In genomic region chr9:15505288-15505687, GRCm38 (mm10) we compare ENCODE assay signal across 28 mouse cellular contexts. TPM values are rescaled to one million over a fixed set of nuclear protein-coding genes. Genes with fewer than 3 reads are reported as not detected.
DNase-seq lines count a peak whose midpoint lies in the region; ATAC-seq lines count a peak whose summit lies in the region.
"Had no signal": no experiment of that assay in that cellular context is flagged by ENCODE, and none has a peak within 500 bp of the region (broad histone marks: within the 10 kb centered on the region; RNA-seq: fewer than 3 reads in every experiment).

No protein-coding gene starts in this region.

- H3K9ac ChIP-seq in liver, embryonic 11.5 days (ENCODE audit: low read depth, low read length) = no peak overlapping the region
- no peak overlapping the region for H3K9ac ChIP-seq in intestine, embryonic 16.5 days (ENCODE audit: low read depth, low read length)
- H3K9ac ChIP-seq in stomach, embryonic 16.5 days (ENCODE audit: low read length) = no peak overlapping the region
- H3K9ac ChIP-seq: forebrain, embryonic 13.5 days; heart, embryonic 12.5 days; hindbrain, embryonic 15.5 days; limb, embryonic 12.5 days; liver, embryonic 12.5 days had no signal

- DNase-seq in heart, embryonic 10.5 days (ENCODE audit: low spot score) = no peak
- no peak for DNase-seq in heart, postnatal 36 days
- DNase-seq in liver, embryonic 11.5 days (ENCODE audit: low spot score) = no peak
- no peak for DNase-seq in liver
- DNase-seq in limb, embryonic 10.5 days (ENCODE audit: low spot score) = no peak
- DNase-seq: adrenal gland, postnatal 10 days; cerebellum, adult 11 months; cerebellum, adult 9-10 months; cerebellum, postnatal 36 days; gastrocnemius, postnatal 36 days; heart, adult 18-20 months; layer of hippocampus, adult 9-11 months; lung, adult 2 months; lung, postnatal 36 days; midbrain, embryonic 14.5 days; thymus, adult 2 months; thymus, postnatal 36 days had no signal

- ATAC-seq in liver, embryonic 11.5 days (replicated peaks; ENCODE audit: low FRiP score) = peak; percentile 41; the same call in 1 of the 2 replicates
- ATAC-seq in intestine, embryonic 16.5 days = peak; percentile 43
- ATAC-seq in stomach, embryonic 16.5 days (ENCODE audit: insufficient read depth, low FRiP score) = peak; percentile 63
- ATAC-seq: forebrain, embryonic 13.5 days; inflammation-experienced regulatory T-cells, adult 6 months; liver, embryonic 12.5 days; Patski had no signal

- intact Hi-C loops in heart, postnatal 36 days (cut with DNase I) = no loop called here

- 29% methylated on average over 1 of the region's 1 CpGs for WGBS in heart, embryonic 10.5 days
- 52% methylated on average over 1 of the region's 1 CpGs for WGBS in liver, embryonic 11.5 days
- 15% methylated on average over 1 of the region's 1 CpGs for whole genome bisulfite sequencing in intestine, embryonic 16.5 days
- 16% methylated on average over 1 of the region's 1 CpGs for WGBS in stomach, embryonic 16.5 days
- 63% methylated on average over 1 of the region's 1 CpGs for WGBS in limb, embryonic 10.5 days

- H3K4me3 ChIP-seq in heart, embryonic 10.5 days = no peak overlapping the region
- H3K4me3 ChIP-seq in liver, embryonic 11.5 days (ENCODE audit: low read depth, low read length) = no peak overlapping the region
- no peak overlapping the region for H3K4me3 ChIP-seq in intestine, embryonic 16.5 days (ENCODE audit: low read length)
- no peak overlapping the region for H3K4me3 ChIP-seq in stomach, embryonic 16.5 days (replicated peaks; ENCODE audit: low read length)
- H3K4me3 ChIP-seq in limb, embryonic 10.5 days = no peak overlapping the region
- H3K4me3 ChIP-seq: forebrain, embryonic 13.5 days; heart, embryonic 12.5 days; hindbrain, embryonic 15.5 days; limb, embryonic 12.5 days; liver, embryonic 12.5 days; megakaryocyte, embryonic 14.5 days had no signal

- H3K9me3 ChIP-seq in heart, embryonic 10.5 days = no peaks in the 10 kb centered on the region
- H3K9me3 ChIP-seq in liver, embryonic 11.5 days (ENCODE audit: control insufficient read depth, low read length) = no peaks in the 10 kb centered on the region
- H3K9me3 ChIP-seq in intestine, embryonic 16.5 days (ENCODE audit: control insufficient read depth, low read length) = no peaks in the 10 kb centered on the region
- H3K9me3 ChIP-seq in stomach, embryonic 16.5 days (replicated peaks; ENCODE audit: control insufficient read depth, low read length) = no peaks in the 10 kb centered on the region
- H3K9me3 ChIP-seq in limb, embryonic 10.5 days (replicated peaks) = no peaks in the 10 kb centered on the region
- H3K9me3 ChIP-seq: forebrain, embryonic 13.5 days; heart, embryonic 12.5 days; hindbrain, embryonic 15.5 days; limb, embryonic 12.5 days; liver, embryonic 12.5 days; megakaryocyte, embryonic 14.5 days had no signal

- H3K36me3 ChIP-seq in heart, embryonic 10.5 days = no peaks in the 10 kb centered on the region
- no peaks in the 10 kb centered on the region for H3K36me3 ChIP-seq in liver, embryonic 11.5 days (ENCODE audit: control insufficient read depth, insufficient read depth, low read length)
- H3K36me3 ChIP-seq in intestine, embryonic 16.5 days (ENCODE audit: control insufficient read depth, insufficient read depth, low read length) = no peaks in the 10 kb centered on the region
- no peaks in the 10 kb centered on the region for H3K36me3 ChIP-seq in stomach, embryonic 16.5 days (ENCODE audit: control insufficient read depth, insufficient read depth, low read length)
- H3K36me3 ChIP-seq in limb, embryonic 10.5 days = peaks cover 6% of the 10 kb centered on the region
- H3K36me3 ChIP-seq: heart, embryonic 12.5 days; hindbrain, embryonic 15.5 days had no signal

- H3K27ac ChIP-seq in heart, embryonic 10.5 days = 0 out of 2 replicates have a peak overlapping the region, but pooled peaks have one; percentile 42
- no peak overlapping the region for H3K27ac ChIP-seq in liver, embryonic 11.5 days (ENCODE audit: low read depth, low read length)
- peak overlapping the region; percentile 67 for H3K27ac ChIP-seq in intestine, embryonic 16.5 days (ENCODE audit: low read length)
- peak overlapping the region; percentile 8; the same call in 1 of the 2 replicates for H3K27ac ChIP-seq in stomach, embryonic 16.5 days (ENCODE audit: low read length)
- no peak overlapping the region for H3K27ac ChIP-seq in limb, embryonic 10.5 days
- H3K27ac ChIP-seq: forebrain, embryonic 13.5 days; hindbrain, embryonic 15.5 days; limb, embryonic 12.5 days; liver, embryonic 12.5 days had no signal

- no peak overlapping the region for H3K4me2 ChIP-seq in liver, embryonic 11.5 days
- H3K4me2 ChIP-seq in intestine, embryonic 16.5 days (ENCODE audit: low read depth, low read length) = no peak overlapping the region
- no peak overlapping the region for H3K4me2 ChIP-seq in stomach, embryonic 16.5 days (ENCODE audit: low read depth, low read length)
- H3K4me2 ChIP-seq: forebrain, embryonic 13.5 days; heart, embryonic 12.5 days; hindbrain, embryonic 15.5 days; limb, embryonic 12.5 days; liver, embryonic 12.5 days had no signal

- peaks cover 72% of the 10 kb centered on the region for H3K4me1 ChIP-seq in heart, embryonic 10.5 days
- H3K4me1 ChIP-seq in liver, embryonic 11.5 days (replicated peaks; ENCODE audit: control insufficient read depth, insufficient read depth, low read length) = peaks cover 44% of the 10 kb centered on the region
- peaks cover 26% of the 10 kb centered on the region for H3K4me1 ChIP-seq in intestine, embryonic 16.5 days (ENCODE audit: control insufficient read depth, insufficient read depth, low read length)
- peaks cover 21% of the 10 kb centered on the region for H3K4me1 ChIP-seq in stomach, embryonic 16.5 days (ENCODE audit: control insufficient read depth, insufficient read depth, low read length)
- H3K4me1 ChIP-seq in limb, embryonic 10.5 days = peaks cover 60% of the 10 kb centered on the region

- no peaks in the 10 kb centered on the region for H3K27me3 ChIP-seq in heart, embryonic 10.5 days (ENCODE audit: insufficient read depth, poor library complexity, severe bottlenecking)
- H3K27me3 ChIP-seq in liver, embryonic 11.5 days (replicated peaks; ENCODE audit: control insufficient read depth, insufficient read depth, low read length) = no peaks in the 10 kb centered on the region
- H3K27me3 ChIP-seq in intestine, embryonic 16.5 days (replicated peaks; ENCODE audit: control insufficient read depth, insufficient read depth, low read length) = no peaks in the 10 kb centered on the region
- H3K27me3 ChIP-seq in stomach, embryonic 16.5 days (ENCODE audit: control insufficient read depth, insufficient read depth, low read length) = no peaks in the 10 kb centered on the region
- H3K27me3 ChIP-seq in limb, embryonic 10.5 days (ENCODE audit: low read depth, poor library complexity, severe bottlenecking) = no peaks in the 10 kb centered on the region
- H3K27me3 ChIP-seq: forebrain, embryonic 13.5 days; heart, embryonic 12.5 days; hindbrain, embryonic 15.5 days; limb, embryonic 12.5 days; liver, embryonic 12.5 days; Patski had no signal

RNA-seq across cellular contexts. Expression of gene Smco4, which starts 12.1 kb away (rescaled TPM):
- 2.0 and 2.9 TPM in 2 replicates for polyA plus RNA-seq in heart, embryonic 10.5 days (2016; fragmentation: Nextera tagmentation; extraction: Ambion mirVana)
- total RNA-seq in heart, postnatal 36 days (2021) = 10 to 100 TPM; 22.2 to 24.0 TPM
- 4.5 and 6.6 TPM in 2 replicates for polyA plus RNA-seq in liver, embryonic 11.5 days (2014; fragmentation: Nextera tagmentation; extraction: Ambion mirVana)
- 2.5 and 3.4 TPM in 2 replicates for polyA plus RNA-seq in intestine, embryonic 16.5 days (2015; fragmentation: Nextera tagmentation; extraction: Ambion mirVana)
- polyA plus RNA-seq in stomach, embryonic 16.5 days (2015; fragmentation: Nextera tagmentation; extraction: Ambion mirVana) = 2.8 and 3.9 TPM in 2 replicates
- 2.4 and 2.7 TPM in 2 replicates for polyA plus RNA-seq in limb, embryonic 10.5 days (2016; fragmentation: Nextera tagmentation; extraction: Ambion mirVana)
- total RNA-seq: MEL had no signal

Comparison
In these comparisons a context has a peak if more than half of its experiments do, and no peak if none do; other contexts are left out.
1. H3K27ac ChIP-seq: peak in heart, embryonic 10.5 days (single experiment), intestine, embryonic 16.5 days (single experiment) and stomach, embryonic 16.5 days (single experiment); none in liver, embryonic 11.5 days (single experiment) and limb, embryonic 10.5 days (single experiment).
2. Peak in every context shown above with its lines, with median percentiles within 50 percentile points of each other: ATAC-seq.